Comparison of ENCODE assay signal across 10 mouse cellular contexts in genomic region chr13:21913854-21914253, GRCm38 (mm10). TPM values are rescaled to one million over a fixed set of nuclear protein-coding genes. Genes with fewer than 3 reads are reported as not detected.
A peak's percentile ranks its signal among the peaks of the same experiment; 100 is the strongest.
DNase-seq lines count a peak whose midpoint lies in the region; ATAC-seq and TF ChIP-seq lines count a peak whose summit lies in the region.
"Had no signal": no experiment of that assay in that cellular context is flagged by ENCODE, and none has a peak within 500 bp of the region (broad histone marks: within the 10 kb centered on the region; RNA-seq: fewer than 3 reads in every experiment).

No protein-coding gene starts in this region.

- H3K27me3 ChIP-seq in erythroblast, embryonic 14.5 days (ENCODE audit: control insufficient read depth): peaks cover 40% of the 10 kb centered on the region
- peaks cover 5% of the 10 kb centered on the region for H3K27me3 ChIP-seq in lung, embryonic 16.5 days (ENCODE audit: control insufficient read depth, insufficient read depth, low read depth, low read length)
- H3K27me3 ChIP-seq in hindbrain, embryonic 14.5 days (ENCODE audit: control insufficient read depth, insufficient read depth, low read length): peaks cover 61% of the 10 kb centered on the region
- H3K27me3 ChIP-seq in small intestine, adult 2 months (ENCODE audit: control insufficient read depth, insufficient read depth, low read length): no peaks in the 10 kb centered on the region

- H3K4me1 ChIP-seq in erythroblast, embryonic 14.5 days (ENCODE audit: control insufficient read depth): peaks cover 59% of the 10 kb centered on the region
- peaks cover 10% of the 10 kb centered on the region; the same call in 1 of the 2 replicates for H3K4me1 ChIP-seq in lung, embryonic 16.5 days (replicated peaks; ENCODE audit: control insufficient read depth, insufficient read depth, low read length)
- no peaks in the 10 kb centered on the region for H3K4me1 ChIP-seq in lung, adult 2 months (ENCODE audit: control insufficient read depth, insufficient read depth, low read length)
- H3K4me1 ChIP-seq in hindbrain, embryonic 14.5 days (replicated peaks; ENCODE audit: control insufficient read depth, insufficient read depth, low read length): peaks cover 3% of the 10 kb centered on the region; the same call in 1 of the 2 replicates
- H3K4me1 ChIP-seq in small intestine, adult 2 months (ENCODE audit: control insufficient read depth, insufficient read depth, insufficient read length, low read length): peaks cover 2% of the 10 kb centered on the region; the same call in 1 of the 2 replicates

- no peak overlapping the region for H3K9ac ChIP-seq in lung, embryonic 16.5 days (ENCODE audit: low read length)
- no peak overlapping the region for H3K9ac ChIP-seq in hindbrain, embryonic 14.5 days

- TF ChIP-seq POLR2A in lung, adult 2 months (IDR thresholded peaks at IDR 0.05; ENCODE audit: borderline replicate concordance, extremely low read depth, low read depth, low read length): no peak
- no peak for TF ChIP-seq POLR2A in small intestine, adult 2 months (IDR thresholded peaks at IDR 0.05; ENCODE audit: low read depth, low read length)

- H3K36me3 ChIP-seq in erythroblast, embryonic 14.5 days (ENCODE audit: control insufficient read depth): no peaks in the 10 kb centered on the region
- H3K36me3 ChIP-seq in lung, embryonic 16.5 days (ENCODE audit: control insufficient read depth, insufficient read depth, low read length): no peaks in the 10 kb centered on the region
- no peaks in the 10 kb centered on the region for H3K36me3 ChIP-seq in hindbrain, embryonic 14.5 days (replicated peaks; ENCODE audit: control insufficient read depth, insufficient read depth)
- no peaks in the 10 kb centered on the region for H3K36me3 ChIP-seq in small intestine, adult 2 months (ENCODE audit: control insufficient read depth, insufficient read depth, low read length)

- DNase-seq in lung, adult 2 months: no peak
- DNase-seq in hindbrain, embryonic 14.5 days (ENCODE audit: low spot score): no peak
- no peak for DNase-seq in thymus, postnatal 14 days
- no peak for DNase-seq in urinary bladder, postnatal 25 days (ENCODE audit: low spot score)
- DNase-seq: gastrocnemius, postnatal 36 days; spleen, adult 18-20 months had no signal

- H3K27ac ChIP-seq in lung, embryonic 16.5 days (ENCODE audit: low read length): no peak overlapping the region
- H3K27ac ChIP-seq in hindbrain, embryonic 14.5 days: no peak overlapping the region
- H3K27ac ChIP-seq in small intestine, adult 2 months (ENCODE audit: insufficient read depth, low read depth, low read length): peak overlapping the region; percentile 52; the same call in 1 of the 2 replicates

- no peak for TF ChIP-seq CTCF in lung, adult 2 months (IDR thresholded peaks at IDR 0.05; ENCODE audit: insufficient read depth, low read length)
- no peak for TF ChIP-seq CTCF in small intestine, adult 2 months (IDR thresholded peaks at IDR 0.05; ENCODE audit: extremely low read depth, insufficient read length, insufficient replicate concordance, low read depth, low read length)

- no peak for ATAC-seq in erythroblast, adult 5-6 weeks (replicated peaks; ENCODE audit: low FRiP score, poor library complexity, severe bottlenecking)
- no peak for ATAC-seq in lung, embryonic 16.5 days (ENCODE audit: low read depth)
- ATAC-seq in hindbrain, embryonic 14.5 days (ENCODE audit: low FRiP score): no peak

- peak overlapping the region; percentile 60 for H3K4me3 ChIP-seq in erythroblast, embryonic 14.5 days (replicated peaks)
- H3K4me3 ChIP-seq in lung, embryonic 16.5 days (ENCODE audit: low read length): peak overlapping the region; percentile 32; the same call in 1 of the 2 replicates
- no peak overlapping the region for H3K4me3 ChIP-seq in lung, adult 2 months (replicated peaks; ENCODE audit: extremely low read depth, low read depth, low read length)
- 0 out of 2 replicates have a peak overlapping the region, but pooled peaks have one; percentile 12 for H3K4me3 ChIP-seq in hindbrain, embryonic 14.5 days (replicated peaks; ENCODE audit: low read length)
- H3K4me3 ChIP-seq in small intestine, adult 2 months (ENCODE audit: low read depth, low read length): peak overlapping the region; percentile 19; the same call in 1 of the 2 replicates

- H3K4me2 ChIP-seq in lung, embryonic 16.5 days (ENCODE audit: low read depth, low read length): peak overlapping the region; percentile 41
- peak overlapping the region; percentile 23 for H3K4me2 ChIP-seq in hindbrain, embryonic 14.5 days (replicated peaks)

- 19% methylated on average over 8 of the region's 8 CpGs for WGBS in lung, embryonic 16.5 days
- 42% methylated on average over 8 of the region's 8 CpGs for WGBS in lung, adult 2 months
- 12% methylated on average over 8 of the region's 8 CpGs for WGBS in hindbrain, embryonic 14.5 days
- 18% methylated on average over 8 of the region's 8 CpGs for WGBS in small intestine, adult 2 months

- no peaks in the 10 kb centered on the region for H3K9me3 ChIP-seq in erythroblast, embryonic 14.5 days (ENCODE audit: control insufficient read depth, low read length)
- no peaks in the 10 kb centered on the region for H3K9me3 ChIP-seq in lung, embryonic 16.5 days (ENCODE audit: control insufficient read depth, low read length)
- H3K9me3 ChIP-seq in hindbrain, embryonic 14.5 days (ENCODE audit: control insufficient read depth, low read length): no peaks in the 10 kb centered on the region

RNA-seq across cellular contexts. Expression of gene Zfp184, which starts 31.0 kb away (rescaled TPM):
- not detected in 2 replicates for polyA plus RNA-seq in erythroblast, embryonic 14.5 days (2012)
- total RNA-seq in erythroblast, adult 5-6 weeks (2015; ENCODE audit: low replicate concordance): 0.19 and 2.9 TPM in 2 replicates
- total RNA-seq in erythroblast, adult 5-6 weeks (2017; ENCODE audit: low replicate concordance): 0.34 and 2.5 TPM in 2 replicates
- 7.9 and 12.5 TPM in 2 replicates for polyA plus RNA-seq in lung, embryonic 16.5 days (2015; fragmentation: Nextera tagmentation; extraction: Ambion mirVana)
- polyA plus RNA-seq in lung, adult 2 months (2012; rRNA removed): 0.53 and 0.60 TPM in 2 replicates
- polyA plus RNA-seq in hindbrain, embryonic 14.5 days (2014; fragmentation: Nextera tagmentation; extraction: Ambion mirVana): 14.9 and 18.2 TPM in 2 replicates
- polyA plus RNA-seq in small intestine, adult 2 months (2012; rRNA removed): 0.13 and 0.23 TPM in 2 replicates
